In the genomic region with DNA sequence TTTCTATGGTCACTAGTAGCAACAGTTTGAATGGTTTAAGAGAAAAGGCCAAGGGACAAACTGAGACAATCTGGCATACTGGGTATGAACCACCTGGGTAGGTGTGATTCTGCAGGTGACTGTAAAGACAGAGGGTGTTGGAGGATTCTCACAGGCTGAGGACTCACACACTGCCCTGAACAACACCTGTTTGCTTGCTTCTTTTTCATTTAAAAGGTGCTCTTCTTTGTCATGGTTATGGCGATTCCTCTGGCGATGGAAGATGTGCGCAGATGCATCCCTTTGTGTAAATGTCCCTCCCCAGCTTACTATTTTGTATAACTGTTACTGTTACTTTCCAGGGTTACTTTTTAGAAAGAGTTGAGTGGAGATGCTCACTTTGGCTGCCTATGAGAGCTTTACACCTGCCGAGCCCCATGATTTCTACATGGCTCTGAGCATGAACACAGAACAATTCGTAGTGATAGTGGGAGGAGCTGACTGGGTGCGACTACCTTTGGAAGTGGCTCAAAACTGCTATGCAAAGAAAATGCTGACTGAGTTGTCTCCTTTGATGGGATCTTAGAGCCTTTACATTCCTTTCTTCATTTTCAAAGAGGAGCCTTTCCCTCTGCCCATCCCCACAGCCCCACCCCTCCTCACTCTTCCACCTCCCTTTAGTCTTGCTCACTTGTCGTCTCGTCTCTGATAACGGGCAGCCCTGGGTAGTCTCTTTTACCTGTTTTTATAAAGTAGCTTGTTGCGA, we compare ENCODE assay signal across 17 mouse cellular contexts. TPM values are rescaled to one million over a fixed set of nuclear protein-coding genes. Genes with fewer than 3 reads are reported as not detected.
"Had no signal": no experiment of that assay in that cellular context is flagged by ENCODE, and none has a peak within 500 bp of the region (broad histone marks: within the 10 kb centered on the region; RNA-seq: fewer than 3 reads in every experiment).

No protein-coding gene starts in this region.

- H3K4me1 ChIP-seq: lung, embryonic 15.5 days; midbrain, embryonic 13.5 days; midbrain, embryonic 15.5 days; neural tube, embryonic 12.5 days had no signal

- H3K27ac ChIP-seq: lung, embryonic 15.5 days; macrophage; midbrain, embryonic 13.5 days; midbrain, embryonic 15.5 days; neural tube, embryonic 12.5 days had no signal

- H3K36me3 ChIP-seq: lung, embryonic 15.5 days; midbrain, embryonic 13.5 days; midbrain, embryonic 15.5 days; neural tube, embryonic 12.5 days had no signal

- H3K9me3 ChIP-seq: lung, embryonic 15.5 days; megakaryocyte, embryonic 14.5 days; midbrain, embryonic 13.5 days; midbrain, embryonic 15.5 days; neural tube, embryonic 12.5 days had no signal

- DNase-seq: lung, adult 2 months; lung, postnatal 14 days; lung, postnatal 36 days; right cerebral cortex, adult 18-20 months; right cerebral cortex, postnatal 25 days; right cerebral cortex, postnatal 4 days; spleen, adult 18-20 months; thymus, adult 18-20 months; thymus, postnatal 25 days; thymus, postnatal 4 days had no signal

- H3K9ac ChIP-seq: lung, embryonic 15.5 days; midbrain, embryonic 13.5 days; midbrain, embryonic 15.5 days; neural tube, embryonic 12.5 days had no signal

- H3K4me3 ChIP-seq: lung, embryonic 15.5 days; megakaryocyte, embryonic 14.5 days; midbrain, embryonic 13.5 days; midbrain, embryonic 15.5 days; neural tube, embryonic 12.5 days had no signal

RNA-seq across cellular contexts. Expression of a gene that starts 11.8 kb away (rescaled TPM):
- total RNA-seq: neutrophil, adult 5-6 weeks had no signal
